Mouse (Mus musculus) MEL (cell line): ENCODE measurements around the gene Abhd17b. TPM values are rescaled to one million over a fixed set of nuclear protein-coding genes. Genes with fewer than 3 reads are reported as not detected.

Experiments
- DNase-seq: peaks from one replicate; pipeline ENCODE4 v3.0.0; 2011; ENCODE audit warnings: low read depth, low spot score
- H3K27ac ChIP-seq: 2 replicates; pipeline ENCODE4 v1.5.1; 2012; ENCODE audit warnings: low read depth, mild to moderate bottlenecking, control low read depth, low read length, moderate library complexity; ENCODE audit not compliant: control insufficient read depth
- H3K27me3 ChIP-seq, 2 experiments: fragments of 150-350 bp in 1 of 2; sonication (generic) in 1 of 2; 2 replicates each; pipeline ENCODE4 v1.6.1; 2012; ENCODE audit warnings: low read length in 2 of 2, mild to moderate bottlenecking in 2 of 2, improper control_type of control experiment in 1 of 2, moderate library complexity in 1 of 2; ENCODE audit not compliant: insufficient read depth in 2 of 2, control insufficient read depth in 1 of 2
- H3K36me3 ChIP-seq, 2 experiments: 2 replicates each; pipeline ENCODE4 v1.6.1; 2012 to 2014; ENCODE audit warnings: low read length in 2 of 2, improper control_type of control experiment in 1 of 2, inconsistent platforms in 1 of 2, mild to moderate bottlenecking in 1 of 2; ENCODE audit not compliant: insufficient read depth in 2 of 2, control insufficient read depth in 1 of 2
- H3K4me1 ChIP-seq, 2 experiments: fragments of 150-350 bp in 1 of 2; sonication (generic) in 1 of 2; 2 replicates each; pipeline ENCODE4 v1.6.1; 2012; ENCODE audit warnings: low read length in 2 of 2, improper control_type of control experiment in 1 of 2, mild to moderate bottlenecking in 1 of 2; ENCODE audit not compliant: insufficient read depth in 2 of 2, control insufficient read depth in 1 of 2
- H3K4me3 ChIP-seq, 2 experiments: fragments of 150-350 bp in 1 of 2; sonication (generic) in 1 of 2; 2 replicates each; pipeline ENCODE4 v1.5.1; 2012; ENCODE audit warnings: low read depth in 2 of 2, low read length in 2 of 2, mild to moderate bottlenecking in 2 of 2, moderate library complexity in 2 of 2, control low read depth in 1 of 2, improper control_type of control experiment in 1 of 2; ENCODE audit not compliant: control insufficient read depth in 1 of 2, insufficient read depth in 1 of 2
- H3K79me2 ChIP-seq: 2 replicates; pipeline ENCODE4 v1.6.1; 2012; ENCODE audit warnings: mild to moderate bottlenecking, low read length, moderate library complexity; ENCODE audit not compliant: control insufficient read depth, poor library complexity, insufficient read depth
- H3K9ac ChIP-seq: 2 replicates; pipeline ENCODE4 v1.6.1; 2012; ENCODE audit warnings: low read depth, mild to moderate bottlenecking, control low read depth, low read length, moderate library complexity; ENCODE audit not compliant: control insufficient read depth, poor library complexity, severe bottlenecking
- H3K9me3 ChIP-seq: fragments of 150-350 bp; sonication (generic); replicated peaks from 2 replicates; pipeline ENCODE4 v1.6.1; 2012; ENCODE audit warnings: mild to moderate bottlenecking, low read length, improper control_type of control experiment, moderate library complexity; ENCODE audit not compliant: insufficient read depth
- BHLHE40 ChIP-seq: IDR thresholded peaks from 2 replicates; pipeline ENCODE4 v1.6.1; 2012; ENCODE audit warnings: low read depth, mild to moderate bottlenecking, inconsistent platforms, low read length, improper control_type of control experiment, borderline replicate concordance
- CHD1 ChIP-seq: IDR thresholded peaks from 2 replicates; pipeline ENCODE4 v1.6.1; 2012; ENCODE audit warnings: low read depth, mild to moderate bottlenecking, inconsistent platforms, low read length, improper control_type of control experiment
- CTCF ChIP-seq, 3 experiments: IDR thresholded peaks in 2 of 3; conservative IDR thresholded peaks in 1 of 3; 2 replicates each; pipeline ENCODE4 v1.5.1; 2011 to 2012; ENCODE audit warnings: low read length in 3 of 3, low read depth in 2 of 3, mild to moderate bottlenecking in 2 of 3, improper control_type of control experiment in 1 of 3, inconsistent platforms in 1 of 3, mixed read lengths in 1 of 3, moderate library complexity in 1 of 3; ENCODE audit not compliant: control insufficient read depth in 1 of 3, insufficient read depth in 1 of 3, poor library complexity in 1 of 3, severe bottlenecking in 1 of 3
- E2F4 ChIP-seq: IDR thresholded peaks from 2 replicates; pipeline ENCODE4 v1.6.1; 2011; ENCODE audit warnings: low read depth, low read length, improper control_type of control experiment, borderline replicate concordance
- ELF1 ChIP-seq: IDR thresholded peaks from 2 replicates; pipeline ENCODE4 v1.6.1; 2014; ENCODE audit warnings: low read depth, mild to moderate bottlenecking, inconsistent platforms, low read length, improper control_type of control experiment, moderate library complexity
- EP300 ChIP-seq, 2 experiments: IDR thresholded peaks; 2 replicates each; pipeline ENCODE4 v1.6.1; 2011; ENCODE audit warnings: improper control_type of control experiment in 2 of 2, low read length in 2 of 2, low read depth in 1 of 2, mild to moderate bottlenecking in 1 of 2
- ETS1 ChIP-seq: IDR thresholded peaks from 2 replicates; pipeline ENCODE4 v1.6.1; 2012; ENCODE audit warnings: low read depth, mild to moderate bottlenecking, inconsistent platforms, low read length, improper control_type of control experiment, moderate library complexity
- GABPA ChIP-seq: IDR thresholded peaks from 2 replicates; pipeline ENCODE4 v1.6.1; 2012; ENCODE audit warnings: low read depth, mild to moderate bottlenecking, inconsistent platforms, low read length, improper control_type of control experiment, moderate library complexity
- HCFC1 ChIP-seq: IDR thresholded peaks from 2 replicates; pipeline ENCODE4 v1.6.1; 2012; ENCODE audit warnings: low read depth, mild to moderate bottlenecking, inconsistent platforms, low read length, improper control_type of control experiment, moderate library complexity
- JUND ChIP-seq: IDR thresholded peaks from 2 replicates; pipeline ENCODE4 v1.6.1; 2011; ENCODE audit warnings: low read depth, mild to moderate bottlenecking, improper control_type of control experiment, low read length
- KAT2A ChIP-seq: conservative IDR thresholded peaks from 2 replicates; pipeline ENCODE4 v1.6.1; 2012; ENCODE audit warnings: low read depth, low read length, improper control_type of control experiment, inconsistent platforms
- MAZ ChIP-seq: IDR thresholded peaks from 2 replicates; pipeline ENCODE4 v1.6.1; 2012; ENCODE audit warnings: low read depth, mild to moderate bottlenecking, inconsistent platforms, low read length, improper control_type of control experiment
- MEF2A ChIP-seq: IDR thresholded peaks from 2 replicates; pipeline ENCODE4 v1.6.1; 2014; ENCODE audit warnings: low read depth, mild to moderate bottlenecking, inconsistent platforms, low read length, improper control_type of control experiment; ENCODE audit not compliant: poor library complexity, insufficient replicate concordance, severe bottlenecking; ENCODE audit errors: extremely low read depth
- NRF1 ChIP-seq: IDR thresholded peaks from 2 replicates; pipeline ENCODE4 v1.6.1; 2014; ENCODE audit warnings: low read depth, mild to moderate bottlenecking, inconsistent platforms, low read length, improper control_type of control experiment, moderate library complexity; ENCODE audit not compliant: poor library complexity, insufficient read depth, severe bottlenecking
- POLR2A ChIP-seq, 2 experiments: IDR thresholded peaks; 2 replicates each; pipeline ENCODE4 v1.6.1; 2011 to 2012; ENCODE audit warnings: low read length in 2 of 2, mild to moderate bottlenecking in 2 of 2, control low read depth in 1 of 2, improper control_type of control experiment in 1 of 2, low read depth in 1 of 2, moderate library complexity in 1 of 2; ENCODE audit not compliant: control insufficient read depth in 1 of 2, insufficient read depth in 1 of 2, poor library complexity in 1 of 2
- RAD21 ChIP-seq: IDR thresholded peaks from 2 replicates; pipeline ENCODE4 v1.6.1; 2011; ENCODE audit warnings: mild to moderate bottlenecking, low read depth, low read length, improper control_type of control experiment
- RCOR1 ChIP-seq: IDR thresholded peaks from 2 replicates; pipeline ENCODE4 v1.6.1; 2012; ENCODE audit warnings: low read depth, mild to moderate bottlenecking, inconsistent platforms, low read length, improper control_type of control experiment
- SIN3A ChIP-seq: IDR thresholded peaks from 2 replicates; pipeline ENCODE4 v1.6.1; 2012; ENCODE audit warnings: low read length, improper control_type of control experiment, inconsistent platforms
- TAL1 ChIP-seq: IDR thresholded peaks from 2 replicates; pipeline ENCODE4 v1.6.1; 2012; ENCODE audit warnings: mild to moderate bottlenecking, inconsistent platforms, low read length, moderate library complexity, mixed read lengths
- TBP ChIP-seq: IDR thresholded peaks from 2 replicates; pipeline ENCODE4 v1.8.0; 2011; ENCODE audit warnings: low read depth, low read length, improper control_type of control experiment
- TCF12 ChIP-seq: IDR thresholded peaks from 2 replicates; pipeline ENCODE4 v1.6.1; 2014; ENCODE audit warnings: low read depth, mild to moderate bottlenecking, inconsistent platforms, low read length, improper control_type of control experiment, moderate library complexity
- USF2 ChIP-seq, 2 experiments: IDR thresholded peaks; 2 replicates each; pipeline ENCODE4 v1.6.1; 2011 to 2012; ENCODE audit warnings: improper control_type of control experiment in 2 of 2, low read length in 2 of 2, borderline replicate concordance in 1 of 2, inconsistent platforms in 1 of 2, low read depth in 1 of 2, mild to moderate bottlenecking in 1 of 2; ENCODE audit not compliant: insufficient read depth in 1 of 2
- ZC3H11A ChIP-seq: IDR thresholded peaks from 2 replicates; pipeline ENCODE4 v1.6.1; 2012; ENCODE audit warnings: low read depth, mild to moderate bottlenecking, inconsistent platforms, low read length, improper control_type of control experiment
- ZKSCAN1 ChIP-seq: IDR thresholded peaks from 2 replicates; pipeline ENCODE4 v1.6.1; 2012; ENCODE audit warnings: low read depth, mild to moderate bottlenecking, inconsistent platforms, low read length, improper control_type of control experiment, moderate library complexity
- ZMIZ1 ChIP-seq: IDR thresholded peaks from 2 replicates; pipeline ENCODE4 v1.6.1; 2012; ENCODE audit warnings: low read depth, mild to moderate bottlenecking, inconsistent platforms, low read length, improper control_type of control experiment, moderate library complexity
- ZNF384 ChIP-seq: IDR thresholded peaks from 2 replicates; pipeline ENCODE4 v1.6.1; 2012; ENCODE audit warnings: low read depth, mild to moderate bottlenecking, inconsistent platforms, low read length, improper control_type of control experiment
- polyA plus RNA-seq, 2 experiments: library from polyadenylated mRNA; stranded (reverse) in 1 of 2; unstranded in 1 of 2; fragments of >175 nt in 1 of 2; fragments of >200 nt in 1 of 2; gene quantifications; 2 replicates each; pipeline versions ENCODE4 v1.2.1 to v1.2.4; 2012; ENCODE audit warnings: low replicate concordance in 2 of 2, low read depth in 1 of 2; ENCODE audit not compliant: insufficient read length in 2 of 2, insufficient read depth in 1 of 2, missing spikeins in 1 of 2
- total RNA-seq: library from RNA; depleted of rRNA; stranded (reverse); fragments of 300-350 nt; gene quantifications from 2 replicates; pipeline ENCODE4 v1.2.3, GENCODE M21; 2012

Gene Abhd17b
- total and polyA plus RNA-seq, 3 experiments: 15.8 to 173 (median 16.1) TPM

DNA sequence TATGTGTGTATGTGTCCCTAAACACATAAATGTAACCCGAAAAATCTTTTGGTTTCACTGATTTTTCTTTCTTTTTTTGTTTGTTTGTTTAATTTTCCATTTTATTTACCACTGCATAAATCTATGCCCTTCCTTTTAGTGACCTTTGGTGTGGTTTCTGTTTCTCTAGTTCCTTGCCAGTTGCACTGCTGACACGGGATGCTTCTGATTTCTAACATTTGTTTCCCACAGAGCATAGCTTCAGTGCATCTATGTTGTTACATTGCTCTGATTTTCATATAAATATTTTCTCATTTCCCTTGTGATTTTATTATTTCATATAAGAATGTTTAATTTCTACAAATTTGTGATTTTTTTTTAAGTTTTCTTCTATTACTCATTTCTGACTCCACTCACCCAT is 17.6 kb upstream of the Abhd17b start:
- peaks cover 3 to 9% of the 10 kb centered on the region in 2 experiments for H3K4me1 ChIP-seq
- no peak overlapping the region for H3K27ac ChIP-seq
- DNase-seq: no peak
- TF ChIP-seq ELF1 (no peak), MEF2A (no peak), E2F4 (no peak), RCOR1 (no peak), BHLHE40 (no peak), TBP (no peak), EP300 (IDR thresholded peaks at IDR 0.05; ENCODE audit: low read depth in 1 of 2, low read length in 2 of 2) (no peak), USF2 (IDR thresholded peaks at IDR 0.05; ENCODE audit: borderline replicate concordance in 1 of 2, insufficient read depth in 1 of 2, low read depth in 1 of 2, low read length in 2 of 2) (no peak), TAL1 (no peak), ETS1 (no peak), GABPA (no peak), NRF1 (no peak), JUND (no peak), ZKSCAN1 (no peak), ZC3H11A (no peak), POLR2A (IDR thresholded peaks at IDR 0.05; ENCODE audit: control insufficient read depth in 1 of 2, insufficient read depth in 1 of 2, low read depth in 1 of 2, low read length in 2 of 2, poor library complexity in 1 of 2) (no peak)
- H3K36me3 ChIP-seq: peaks cover 0 to 7% of the 10 kb centered on the region in 2 experiments; a peak in 2 of 4 replicates
- H3K79me2 ChIP-seq: no peaks in the 10 kb centered on the region; the same call in 1 of the 2 replicates
- no peaks in the 10 kb centered on the region for H3K9me3 ChIP-seq
- H3K4me3 ChIP-seq: no peak overlapping the region
- no peak overlapping the region for H3K9ac ChIP-seq
- H3K27me3 ChIP-seq: no peaks in the 10 kb centered on the region

GRCm38 (mm10) chr19:21636907-21637306 is 16.1 kb upstream of the Abhd17b start:
- Histone ChIP-seq H3K4me3 (no peak overlapping the region), H3K27me3 (no peaks in the 10 kb centered on the region), H3K36me3 (no peaks in the 10 kb centered on the region), H3K9ac (no peak overlapping the region)
- no peak for DNase-seq
- TF ChIP-seq CHD1: no peak
- no peak for TF ChIP-seq CTCF (IDR thresholded peaks at IDR 0.05 in 2 of 3, conservative IDR thresholded peaks at IDR 0.05 in 1 of 3; ENCODE audit: control insufficient read depth in 1 of 3, insufficient read depth in 1 of 3, low read depth in 2 of 3, low read length in 3 of 3, poor library complexity in 1 of 3, severe bottlenecking in 1 of 3)
- no peak for TF ChIP-seq ZNF384
- no peak for TF ChIP-seq KAT2A
- TF ChIP-seq ZMIZ1: no peak
- TF ChIP-seq MAZ: no peak
- TF ChIP-seq SIN3A: no peak
- TF ChIP-seq ZKSCAN1: no peak
- TF ChIP-seq TBP: no peak
- TF ChIP-seq RAD21: no peak
- no peak for TF ChIP-seq USF2 (IDR thresholded peaks at IDR 0.05; ENCODE audit: borderline replicate concordance in 1 of 2, insufficient read depth in 1 of 2, low read depth in 1 of 2, low read length in 2 of 2)
- TF ChIP-seq TCF12: no peak
- TF ChIP-seq BHLHE40: no peak
- TF ChIP-seq GABPA: no peak
- no peak for TF ChIP-seq HCFC1
- TF ChIP-seq E2F4: no peak
- TF ChIP-seq, all 39 proteins: peak for 0
- Histone ChIP-seq H3K4me1 (no peaks in the 10 kb centered on the region), H3K9me3 (no peaks in the 10 kb centered on the region), H3K79me2 (no peaks in the 10 kb centered on the region; the same call in 1 of the 2 replicates), H3K27ac (no peak overlapping the region)
